Mouse (Mus musculus) embryo, embryonic 9.5 days (tissue): ENCODE results near the gene Cdk14.

Experiments
- DNase-seq: peaks from one replicate; pipeline ENCODE4 v3.0.0-alpha.2; 2017; ENCODE audit errors: extremely low spot score

Gene Cdk14

GRCm38 (mm10) chr5:4852711-4853320 is 567.3 kb downstream of the Cdk14 start:
- no peak for DNase-seq

GRCm38 (mm10) chr5:4851934-4852710 is 568.0 kb downstream of the Cdk14 start:
- DNase-seq: no peak

DNA sequence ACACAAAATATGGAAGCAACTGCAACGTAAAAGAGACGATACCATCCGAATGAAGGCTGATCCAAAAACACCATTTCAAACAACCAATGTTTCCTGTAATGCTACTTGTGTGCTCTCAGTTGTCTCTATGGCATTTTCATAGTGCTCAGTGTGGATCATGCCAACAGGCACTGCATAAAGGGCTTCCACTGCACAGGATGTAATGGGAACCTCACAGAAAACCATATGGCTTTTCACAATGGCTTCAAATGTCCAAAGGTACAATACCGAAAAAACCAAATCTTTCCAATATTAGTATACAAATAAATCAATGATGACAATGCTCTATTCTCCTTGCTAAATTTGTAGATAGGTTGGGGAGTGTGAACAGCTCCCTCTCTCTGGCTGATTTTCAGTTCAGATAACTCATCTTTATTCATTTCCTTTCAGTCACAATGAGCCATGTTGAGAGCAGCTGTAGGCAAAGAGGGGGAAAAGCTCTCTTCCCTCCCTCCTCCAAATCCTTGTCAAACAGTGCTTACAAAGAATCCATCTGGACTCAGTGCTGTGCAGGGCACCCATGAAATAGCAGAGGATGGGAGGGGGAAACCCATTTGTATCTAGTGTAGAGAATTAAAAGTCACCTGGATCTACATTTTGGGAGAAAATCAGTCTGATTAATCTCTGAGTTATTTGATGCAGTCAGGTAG is 568.7 kb downstream of the Cdk14 start:
- no peak for DNase-seq

DNA sequence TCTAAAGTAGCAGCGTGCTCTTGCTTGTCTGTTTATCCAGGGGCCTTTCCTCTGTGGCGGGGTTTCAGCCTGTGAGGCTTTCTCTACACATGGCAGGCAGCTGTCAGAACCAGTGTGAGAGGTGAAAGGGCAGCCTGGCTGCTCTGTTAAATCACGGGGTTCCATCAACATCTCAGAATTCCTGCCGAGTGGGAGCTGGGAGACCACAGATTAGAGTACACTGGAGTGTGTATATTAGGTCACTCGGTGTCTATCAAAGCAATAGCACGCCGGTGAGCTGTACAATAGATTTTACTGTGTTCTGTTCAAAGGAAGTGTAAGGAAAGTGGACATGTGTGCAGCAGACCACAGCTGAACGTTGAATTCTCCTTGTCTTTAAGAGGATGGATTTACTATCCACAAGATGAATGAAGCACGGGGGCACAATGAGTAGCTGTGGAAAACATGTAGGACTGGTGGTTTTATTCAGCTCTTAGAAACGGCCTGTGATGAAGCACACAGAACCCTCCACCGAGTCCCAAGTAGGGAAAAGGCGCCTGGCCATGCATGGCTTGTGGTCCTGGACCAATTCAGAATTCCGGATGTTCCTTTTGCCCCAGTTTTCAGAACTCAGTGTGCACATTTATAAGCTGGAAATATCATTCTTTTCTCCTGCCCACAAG is 585.2 kb downstream of the Cdk14 start:
- peak; percentile 72 for DNase-seq

GRCm38 (mm10) chr5:4833940-4834339 is 586.2 kb downstream of the Cdk14 start:
- DNase-seq: no peak

- no peak for DNase-seq
Observed at GRCm38 (mm10) chr5:4826886-4827285, 593.2 kb downstream of the Cdk14 start.

- DNase-seq: no peak
Observed at GRCm38 (mm10) chr5:4825951-4826350, 594.2 kb downstream of the Cdk14 start.

DNA sequence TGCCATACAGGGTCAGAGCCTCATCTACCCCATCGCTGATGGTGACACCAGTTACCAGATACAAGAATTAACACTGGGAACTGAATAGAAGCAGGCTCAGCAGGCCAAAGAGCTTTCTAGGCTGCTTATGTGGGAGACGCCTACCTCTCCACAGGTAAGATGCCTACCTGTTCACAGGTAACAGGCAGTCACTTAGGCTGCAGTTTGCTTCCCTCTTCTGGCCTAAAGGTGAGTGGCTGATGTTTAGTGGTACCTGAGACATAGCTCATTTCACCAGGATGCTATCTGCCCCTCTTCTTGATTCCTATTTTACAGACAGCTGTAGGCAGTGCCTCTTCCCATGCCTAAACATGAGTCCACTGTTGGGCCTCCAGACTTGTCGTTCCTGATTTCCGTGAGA is 595.0 kb downstream of the Cdk14 start:
- no peak for DNase-seq

GRCm38 (mm10) chr5:4824171-4824570 is 595.9 kb downstream of the Cdk14 start:
- no peak for DNase-seq

DNA sequence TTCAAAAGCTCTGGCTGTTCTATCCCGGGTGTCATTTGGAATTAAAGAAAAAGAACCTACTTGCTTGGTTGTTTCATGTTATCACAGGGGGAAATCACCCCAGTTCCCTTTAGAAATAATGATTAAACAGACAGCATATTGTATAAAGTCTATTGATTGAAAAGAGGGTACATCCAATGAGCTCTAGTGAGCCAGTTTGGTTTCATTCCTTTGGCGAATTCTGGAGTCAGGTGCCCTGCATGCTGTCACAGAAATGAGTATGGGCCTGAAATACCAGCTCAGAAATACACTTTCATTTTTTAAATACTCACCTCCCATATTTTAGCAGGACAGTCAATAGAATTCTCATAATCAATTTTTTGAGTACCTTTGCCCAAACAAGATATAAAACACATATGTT is 598.1 kb downstream of the Cdk14 start:
- no peak for DNase-seq

DNA sequence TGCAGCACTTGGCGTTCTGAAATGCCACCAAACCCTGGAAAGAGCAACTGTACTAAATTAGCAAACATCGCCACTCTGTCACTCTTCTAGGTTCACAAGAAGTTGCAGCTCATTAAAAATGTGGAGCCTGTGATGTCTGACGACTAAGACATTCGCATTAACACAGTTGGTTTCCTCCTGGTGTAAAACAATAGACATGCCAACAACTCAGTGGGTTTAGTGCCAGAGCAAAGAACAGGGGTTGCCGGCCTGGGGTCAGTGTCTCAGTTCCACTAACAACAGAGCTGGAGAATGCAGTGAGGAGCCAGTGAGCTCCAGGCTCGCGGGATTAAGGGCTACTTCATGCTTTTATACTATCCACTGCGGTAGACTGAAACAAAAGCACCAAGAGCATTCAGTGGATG is 598.7 kb downstream of the Cdk14 start:
- DNase-seq: peak; percentile 31

- DNase-seq: no peak
Observed at GRCm38 (mm10) chr5:4816981-4817380, 603.1 kb downstream of the Cdk14 start.

DNA sequence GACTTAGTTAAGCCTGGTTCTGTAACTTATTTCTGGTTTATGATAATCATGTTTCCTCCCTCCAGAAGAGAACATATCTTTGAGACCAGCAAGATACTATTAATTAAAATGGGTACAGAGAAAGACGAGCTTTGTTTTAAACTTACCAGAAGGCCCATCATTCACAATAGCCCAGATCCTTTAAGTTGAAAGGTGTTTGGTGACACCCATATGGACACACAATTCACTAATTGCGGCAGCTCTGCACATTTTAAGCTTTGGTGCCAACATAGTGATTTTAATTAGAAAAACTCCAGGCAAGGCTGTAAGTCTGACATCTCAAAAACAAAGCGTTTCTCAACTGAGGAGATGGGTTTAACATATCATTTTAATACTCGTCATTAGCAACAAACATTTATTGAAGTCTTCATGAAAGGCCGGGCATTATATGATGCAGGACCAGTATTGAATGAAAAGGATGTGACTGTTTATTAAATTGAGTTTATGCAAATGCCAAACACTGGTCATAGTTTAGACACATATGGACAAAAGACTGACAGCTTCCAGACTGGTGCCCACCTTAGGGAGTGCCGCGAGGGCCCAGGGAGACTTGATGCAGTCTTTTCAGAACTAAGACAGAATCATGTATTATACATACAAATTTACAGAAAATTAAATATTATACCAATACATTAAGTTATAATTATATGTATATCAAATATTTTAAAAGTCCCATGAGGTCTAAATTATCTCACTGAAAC is 605.5 kb downstream of the Cdk14 start:
- DNase-seq: no peak

- DNase-seq: no peak
Observed at GRCm38 (mm10) chr5:4813357-4813756, 606.8 kb downstream of the Cdk14 start.

- DNase-seq: no peak
Observed at GRCm38 (mm10) chr5:4812036-4812729, 607.9 kb downstream of the Cdk14 start.

DNA sequence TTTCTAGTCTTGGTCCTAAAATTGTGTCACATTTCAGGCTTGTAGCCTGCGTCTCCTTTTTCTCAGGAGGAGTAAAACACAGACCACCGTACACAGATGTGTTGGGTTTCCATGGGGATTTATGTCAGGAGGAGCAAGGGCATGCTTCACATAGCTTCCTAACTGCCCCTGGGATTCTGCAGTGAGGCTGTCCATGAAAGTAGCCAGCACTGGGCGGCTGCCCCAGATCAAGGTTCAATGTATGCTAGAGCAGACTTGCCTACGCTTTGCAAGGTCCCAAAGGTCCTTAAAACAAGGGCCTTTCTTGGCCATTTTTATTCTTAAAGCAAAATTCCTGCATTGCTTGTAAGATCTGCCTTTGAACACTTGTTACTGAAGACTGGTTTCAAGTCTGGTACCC is 614.9 kb downstream of the Cdk14 start:
- DNase-seq: no peak

- no peak for DNase-seq
Observed at GRCm38 (mm10) chr5:4803708-4804107, 616.4 kb downstream of the Cdk14 start.

GRCm38 (mm10) chr5:4801971-4802370 is 618.1 kb downstream of the Cdk14 start:
- DNase-seq: no peak

DNA sequence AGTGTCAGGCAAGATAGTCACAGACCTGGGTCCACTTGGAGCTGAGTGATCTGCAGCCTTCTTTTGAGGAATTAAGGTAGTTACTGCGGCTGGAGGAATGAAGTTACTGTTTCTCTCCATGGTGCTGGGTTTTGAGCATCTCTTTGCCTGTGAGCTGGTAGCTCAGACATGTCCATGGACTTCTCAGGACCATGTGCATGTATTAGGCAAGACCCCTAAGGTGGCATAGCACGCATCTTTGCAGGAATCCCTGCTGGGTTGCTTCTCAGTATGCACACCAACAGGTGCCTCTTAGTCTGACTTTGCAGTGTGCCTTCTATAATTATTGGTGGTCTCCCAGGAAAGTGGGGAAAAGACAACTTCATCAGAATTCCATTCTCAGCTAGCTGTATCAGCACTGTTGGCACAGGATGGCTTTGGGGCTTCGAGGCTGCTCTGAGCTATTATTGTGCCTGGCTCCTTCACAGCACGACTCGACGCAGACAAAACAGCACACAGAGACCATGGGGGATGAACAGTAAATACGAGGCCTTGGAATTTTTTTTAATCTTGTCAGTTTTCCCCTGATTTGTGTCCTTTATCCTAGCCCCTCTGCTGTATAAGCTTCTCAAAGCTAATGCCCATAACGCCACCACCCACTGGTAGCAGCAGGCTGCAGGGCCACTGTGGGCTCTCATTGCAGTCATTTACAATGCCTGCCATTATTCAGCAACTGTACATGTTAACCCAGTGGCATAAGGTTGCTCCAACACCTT is 618.8 kb downstream of the Cdk14 start:
- DNase-seq: no peak

DNA sequence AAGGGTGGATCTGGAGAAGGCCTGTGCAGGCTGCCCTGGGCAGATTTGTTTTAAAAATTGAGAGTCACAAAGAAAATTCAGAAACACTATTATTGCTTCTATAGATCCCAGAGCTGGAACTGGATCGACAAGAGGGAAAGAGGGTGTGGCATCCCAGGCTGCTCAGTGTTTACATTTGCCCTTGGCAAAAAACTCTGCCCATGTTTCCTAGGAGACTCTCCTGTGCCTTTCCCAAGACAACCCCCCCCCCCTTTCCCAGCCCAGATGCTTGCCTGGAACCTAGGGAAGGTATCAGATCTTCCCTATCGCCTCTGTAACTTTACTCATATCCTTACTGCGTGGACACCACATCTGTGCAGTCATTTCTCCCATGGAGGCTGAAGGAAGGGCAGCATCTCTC is 628.9 kb downstream of the Cdk14 start:
- no peak for DNase-seq
